Mouse (Mus musculus) liver, embryonic 13.5 days (tissue): ENCODE data around the gene Syn3. TPM values are rescaled to one million over a fixed set of nuclear protein-coding genes. Genes with fewer than 3 reads are reported as not detected.

Experiments used
- ATAC-seq: fragments of 200-750 bp; cut with Nextera tagmentation; 2 replicates; pipeline ENCODE4 v1.8.0; 2017; ENCODE audit warnings: low read depth, mild to moderate bottlenecking, moderate number of reproducible peaks, moderate library complexity
- DNase-seq: peaks from one replicate; pipeline ENCODE4 v3.0.0; 2022
- H3K27ac ChIP-seq: fragments of 300-500 bp; sonication (generic); 2 replicates; pipeline ENCODE4 v1.5.1; 2015; ENCODE audit warnings: moderate library complexity, mild to moderate bottlenecking, inconsistent platforms
- H3K27me3 ChIP-seq: fragments of 300-500 bp; sonication (generic); 2 replicates; pipeline ENCODE4 v1.6.1; 2015; ENCODE audit warnings: mild to moderate bottlenecking, inconsistent platforms
- H3K36me3 ChIP-seq: fragments of 300-500 bp; sonication (generic); 2 replicates; pipeline ENCODE4 v1.6.1; 2015; ENCODE audit warnings: mild to moderate bottlenecking, inconsistent platforms
- H3K4me1 ChIP-seq: fragments of 300-500 bp; sonication (generic); replicated peaks from 2 replicates; pipeline ENCODE4 v1.6.1; 2015; ENCODE audit warnings: inconsistent platforms
- H3K4me2 ChIP-seq: fragments of 300-500 bp; sonication (generic); 2 replicates; pipeline ENCODE4 v1.6.1; 2015; ENCODE audit warnings: inconsistent platforms, mild to moderate bottlenecking, moderate library complexity
- H3K4me3 ChIP-seq: fragments of 300-500 bp; sonication (generic); replicated peaks from 2 replicates; pipeline ENCODE4 v1.5.1; 2015; ENCODE audit warnings: mild to moderate bottlenecking, inconsistent platforms
- H3K9ac ChIP-seq: fragments of 300-500 bp; sonication (generic); 2 replicates; pipeline ENCODE4 v1.6.1; 2015; ENCODE audit warnings: mild to moderate bottlenecking, inconsistent platforms
- H3K9me3 ChIP-seq: fragments of 300-500 bp; sonication (generic); replicated peaks from 2 replicates; pipeline ENCODE4 v1.6.1; 2016; ENCODE audit warnings: inconsistent platforms
- WGBS: fragments of 180-500 bp; shearing (Covaris S2); methylation state at CpG from one replicate; pipeline ENCODE4 v1.1.7; 2015; ENCODE audit not compliant: insufficient replicate concordance; 5-methylcytosine and 5-hydroxymethylcytosine counted together
- polyA plus RNA-seq: library from polyadenylated mRNA; unstranded; fragments of >200 nt; fragmentation: Nextera tagmentation; extraction: Ambion mirVana; gene quantifications from 2 replicates; pipeline ENCODE4 v1.2.1, GENCODE M21; 2015

The Syn3 gene
- polyA plus RNA-seq, 1 experiment from 2014 or later = 0.14 TPM

GRCm38 (mm10) chr10:86343362-86343761 lies 155.3 kb downstream of the Syn3 start:
- Histone ChIP-seq H3K36me3 (no peaks in the 10 kb centered on the region), H3K9me3 (no peaks in the 10 kb centered on the region), H3K4me3 (no peak overlapping the region), H3K4me2 (no peak overlapping the region), H3K9ac (no peak overlapping the region), H3K27me3 (no peaks in the 10 kb centered on the region), H3K4me1 (peaks cover 49% of the 10 kb centered on the region), H3K27ac (peak overlapping the region; percentile 71; the same call in 1 of the 2 replicates)
- 76% methylated on average over 6 of the region's 6 CpGs for WGBS
- ATAC-seq (no peak), DNase-seq (no peak)

- no peaks in the 10 kb centered on the region for H3K9me3 ChIP-seq
- no peak overlapping the region for H3K4me2 ChIP-seq
- ATAC-seq (peak; percentile 71), DNase-seq (no peak)
- H3K27me3 ChIP-seq = no peaks in the 10 kb centered on the region
- H3K27ac ChIP-seq = peak overlapping the region; percentile 71
- no peak overlapping the region for H3K4me3 ChIP-seq
- no peaks in the 10 kb centered on the region for H3K36me3 ChIP-seq
- peaks cover 49% of the 10 kb centered on the region for H3K4me1 ChIP-seq
- H3K9ac ChIP-seq = no peak overlapping the region
- 17% methylated on average over 7 of the region's 7 CpGs for WGBS
These were observed 156.0 kb downstream of the Syn3 start for GRCm38 (mm10) chr10:86342713-86343112.

- no peak overlapping the region for H3K4me3 ChIP-seq
- ATAC-seq (no peak), DNase-seq (no peak)
- peaks cover 49% of the 10 kb centered on the region for H3K4me1 ChIP-seq
- H3K9me3 ChIP-seq = no peaks in the 10 kb centered on the region
- H3K27me3 ChIP-seq = no peaks in the 10 kb centered on the region
- WGBS = 67% methylated on average over 4 of the region's 4 CpGs
- H3K9ac ChIP-seq = peak overlapping the region; percentile 5; the same call in 1 of the 2 replicates
- peak overlapping the region; percentile 71 for H3K27ac ChIP-seq
- H3K36me3 ChIP-seq = no peaks in the 10 kb centered on the region
- no peak overlapping the region for H3K4me2 ChIP-seq
These were observed 156.5 kb downstream of the Syn3 start for GRCm38 (mm10) chr10:86342151-86342550.

GRCm38 (mm10) chr10:86341589-86341988 lies 157.1 kb downstream of the Syn3 start:
- no peak overlapping the region for H3K4me3 ChIP-seq

GRCm38 (mm10) chr10:86340991-86341527 lies 157.6 kb downstream of the Syn3 start:
- no peak for DNase-seq
- Histone ChIP-seq H3K4me2 (no peak overlapping the region), H3K9me3 (no peaks in the 10 kb centered on the region), H3K27me3 (no peaks in the 10 kb centered on the region), H3K9ac (no peak overlapping the region), H3K4me3 (no peak overlapping the region), H3K36me3 (no peaks in the 10 kb centered on the region), H3K27ac (peak overlapping the region; percentile 71), H3K4me1 (peaks cover 49% of the 10 kb centered on the region)
- ATAC-seq = no peak
- WGBS = 71% methylated on average over 3 of the region's 3 CpGs

More at GRCm38 (mm10) chr10:86341589-86341988, 157.1 kb downstream of the Syn3 start:
- peak overlapping the region; percentile 71 for H3K27ac ChIP-seq
- DNase-seq = no peak
- H3K4me1 ChIP-seq = peaks cover 49% of the 10 kb centered on the region
- H3K9ac ChIP-seq = peak overlapping the region; percentile 10
- H3K9me3 ChIP-seq = no peaks in the 10 kb centered on the region
- ATAC-seq = no peak
- H3K36me3 ChIP-seq = no peaks in the 10 kb centered on the region
- H3K4me2 ChIP-seq = no peak overlapping the region
- H3K27me3 ChIP-seq = no peaks in the 10 kb centered on the region
- 58% methylated on average over 8 of the region's 8 CpGs for WGBS

GRCm38 (mm10) chr10:86340421-86340820 lies 158.3 kb downstream of the Syn3 start:
- Histone ChIP-seq H3K36me3 (no peaks in the 10 kb centered on the region), H3K4me3 (no peak overlapping the region), H3K9me3 (no peaks in the 10 kb centered on the region), H3K9ac (no peak overlapping the region), H3K27ac (peak overlapping the region; percentile 71), H3K4me1 (peaks cover 47% of the 10 kb centered on the region), H3K4me2 (peak overlapping the region; percentile 32), H3K27me3 (no peaks in the 10 kb centered on the region)
- ATAC-seq (peak; percentile 72), DNase-seq (peak; percentile 46)
- WGBS = 56% methylated on average over 7 of the region's 7 CpGs

- Histone ChIP-seq H3K4me3 (no peak overlapping the region), H3K27me3 (no peaks in the 10 kb centered on the region), H3K36me3 (no peaks in the 10 kb centered on the region), H3K9ac (peak overlapping the region; percentile 41), H3K4me2 (peak overlapping the region; percentile 32), H3K4me1 (peaks cover 53% of the 10 kb centered on the region), H3K9me3 (no peaks in the 10 kb centered on the region), H3K27ac (peak overlapping the region; percentile 71)
- no peak for DNase-seq
- ATAC-seq = peak; percentile 67
- WGBS = 43% methylated on average over 2 of the region's 2 CpGs
These were observed 158.9 kb downstream of the Syn3 start for GRCm38 (mm10) chr10:86339649-86340379.

- ATAC-seq (no peak), DNase-seq (no peak)
- Histone ChIP-seq H3K27me3 (no peaks in the 10 kb centered on the region), H3K4me3 (no peak overlapping the region), H3K9me3 (no peaks in the 10 kb centered on the region), H3K9ac (peak overlapping the region; percentile 41; the same call in 1 of the 2 replicates), H3K36me3 (no peaks in the 10 kb centered on the region), H3K4me1 (peaks cover 60% of the 10 kb centered on the region), H3K27ac (peak overlapping the region; percentile 71; the same call in 1 of the 2 replicates), H3K4me2 (no peak overlapping the region)
- 76% methylated on average over 4 of the region's 4 CpGs for WGBS
These were observed 159.6 kb downstream of the Syn3 start for GRCm38 (mm10) chr10:86339121-86339520.

GRCm38 (mm10) chr10:86338121-86338715 lies 160.5 kb downstream of the Syn3 start:
- Histone ChIP-seq H3K4me3 (no peak overlapping the region), H3K9ac (no peak overlapping the region), H3K27ac (no peak overlapping the region), H3K4me2 (no peak overlapping the region), H3K27me3 (no peaks in the 10 kb centered on the region), H3K9me3 (no peaks in the 10 kb centered on the region), H3K36me3 (no peaks in the 10 kb centered on the region), H3K4me1 (peaks cover 65% of the 10 kb centered on the region)
- whole genome bisulfite sequencing = 57% methylated on average over 4 of the region's 4 CpGs
- DNase-seq (no peak), ATAC-seq (no peak)

- no peak for DNase-seq
- Histone ChIP-seq H3K9me3 (no peaks in the 10 kb centered on the region), H3K4me2 (no peak overlapping the region), H3K4me1 (peaks cover 65% of the 10 kb centered on the region), H3K27ac (no peak overlapping the region), H3K9ac (no peak overlapping the region), H3K4me3 (no peak overlapping the region), H3K36me3 (no peaks in the 10 kb centered on the region), H3K27me3 (no peaks in the 10 kb centered on the region)
- WGBS = 62% methylated on average over 3 of the region's 3 CpGs
- no peak for ATAC-seq
These were observed 161.5 kb downstream of the Syn3 start for GRCm38 (mm10) chr10:86337239-86337638.

- WGBS = 48% methylated on average over 1 of the region's 1 CpGs
- no peak overlapping the region for H3K9ac ChIP-seq
- no peak for DNase-seq
These were observed 162.2 kb downstream of the Syn3 start for GRCm38 (mm10) chr10:86336506-86336905.

More at GRCm38 (mm10) chr10:86336506-86336905, 162.2 kb downstream of the Syn3 start:
- H3K27me3 ChIP-seq = no peaks in the 10 kb centered on the region
- no peak overlapping the region for H3K4me2 ChIP-seq
- H3K27ac ChIP-seq = peak overlapping the region; percentile 5; the same call in 1 of the 2 replicates
- no peaks in the 10 kb centered on the region for H3K9me3 ChIP-seq
- no peak for ATAC-seq
- no peaks in the 10 kb centered on the region for H3K36me3 ChIP-seq
- H3K4me1 ChIP-seq = peaks cover 65% of the 10 kb centered on the region
- no peak overlapping the region for H3K4me3 ChIP-seq
